Mouse (Mus musculus) embryonic facial prominence, embryonic 10.5 days (tissue): ENCODE measurements around the gene Kirrel3. TPM values are rescaled to one million over a fixed set of nuclear protein-coding genes. Genes with fewer than 3 reads are reported as not detected.
A peak's percentile ranks its signal among the peaks of the same experiment; 100 is the strongest.

Experiments
- DNase-seq: peaks from one replicate; pipeline ENCODE4 v3.0.0-alpha.2; 2017; ENCODE audit warnings: low spot score
- H3K27ac ChIP-seq: fragments of 300-500 bp; sonication (generic); replicated peaks from 2 replicates; pipeline ENCODE4 v1.5.1; 2016; ENCODE audit warnings: mild to moderate bottlenecking
- H3K27me3 ChIP-seq: fragments of 300-500 bp; sonication (generic); replicated peaks from 2 replicates; pipeline ENCODE4 v1.6.1; 2016; ENCODE audit warnings: low read depth, mild to moderate bottlenecking; ENCODE audit not compliant: poor library complexity, severe bottlenecking
- H3K36me3 ChIP-seq: fragments of 300-500 bp; sonication (generic); replicated peaks from 2 replicates; pipeline ENCODE4 v1.6.1; 2016; ENCODE audit warnings: mild to moderate bottlenecking, moderate library complexity
- H3K4me1 ChIP-seq: fragments of 300-500 bp; sonication (generic); 2 replicates; pipeline ENCODE4 v1.6.1; 2016
- H3K4me3 ChIP-seq: fragments of 300-500 bp; sonication (generic); 2 replicates; pipeline ENCODE4 v1.5.1; 2016; ENCODE audit warnings: mild to moderate bottlenecking, moderate library complexity
- H3K9me3 ChIP-seq: fragments of 300-500 bp; sonication (generic); 2 replicates; pipeline ENCODE4 v1.6.1; 2016; ENCODE audit warnings: mild to moderate bottlenecking
- WGBS: fragments of 180-500 bp; shearing (Covaris S2); methylation state at CpG from one replicate; pipeline ENCODE4 v1.1.7; 2016; 5-methylcytosine and 5-hydroxymethylcytosine counted together
- polyA plus RNA-seq: library from polyadenylated mRNA; unstranded; fragments of >200 nt; fragmentation: Nextera tagmentation; extraction: Ambion mirVana; gene quantifications from 2 replicates; pipeline ENCODE4 v1.2.1, GENCODE M21; 2016

Kirrel3 gene
- polyA plus RNA-seq, 1 experiment from 2014 or later = 2.3 TPM

DNA sequence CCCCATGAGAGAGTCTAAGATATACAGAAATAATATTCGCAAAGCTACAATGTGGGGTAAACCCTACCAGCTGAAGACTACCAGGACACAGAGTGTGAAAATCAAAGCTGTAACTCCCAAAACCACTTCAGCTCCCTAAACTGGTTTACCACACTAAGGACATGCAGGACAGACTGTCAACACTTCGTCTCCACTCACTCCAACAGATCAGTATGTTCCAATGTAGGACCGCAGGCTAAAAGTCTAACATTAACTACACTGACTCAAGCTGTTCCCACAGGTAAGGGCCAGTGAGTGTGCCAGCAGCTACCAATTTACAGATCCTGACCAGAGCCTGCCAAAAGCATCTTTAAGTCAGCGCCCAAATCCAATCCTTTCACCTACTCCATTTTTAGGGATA lies 566.0 kb downstream of the Kirrel3 start:
- peak; percentile 6 for DNase-seq

DNA sequence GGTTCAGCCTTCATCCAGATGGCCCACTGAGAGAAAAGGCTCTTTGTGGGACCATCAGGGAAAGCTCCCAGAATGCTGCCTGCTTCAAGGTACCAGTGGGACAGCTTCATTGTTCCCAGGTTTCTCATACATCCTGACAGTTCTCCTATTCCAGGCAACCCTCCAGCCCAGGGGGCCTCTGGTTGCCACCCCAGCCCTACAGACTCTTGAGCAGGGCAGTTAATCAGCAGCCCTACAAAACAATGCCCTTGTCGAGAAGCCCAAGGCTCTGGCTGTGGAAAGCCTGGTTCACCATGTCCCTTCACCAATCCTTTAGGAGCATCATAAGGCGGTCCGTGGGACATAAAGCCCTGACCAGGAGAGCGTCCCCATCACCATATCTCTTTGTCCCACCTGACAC lies 567.0 kb downstream of the Kirrel3 start:
- H3K36me3 ChIP-seq = peaks cover 58% of the 10 kb centered on the region
- H3K9me3 ChIP-seq = no peaks in the 10 kb centered on the region
- no peak overlapping the region for H3K27ac ChIP-seq
- no peak for DNase-seq
- no peak overlapping the region for H3K4me3 ChIP-seq
- H3K27me3 ChIP-seq = no peaks in the 10 kb centered on the region
- WGBS = 93% methylated on average over 4 of the region's 4 CpGs
- H3K4me1 ChIP-seq = no peaks in the 10 kb centered on the region

More for the DNA sequence above, 566.0 kb downstream of the Kirrel3 start:
- Histone ChIP-seq H3K9me3 (no peaks in the 10 kb centered on the region), H3K27ac (no peak overlapping the region), H3K27me3 (no peaks in the 10 kb centered on the region), H3K36me3 (peaks cover 68% of the 10 kb centered on the region), H3K4me3 (no peak overlapping the region), H3K4me1 (no peaks in the 10 kb centered on the region)
- 90% methylated on average over 4 of the region's 4 CpGs for WGBS

DNA sequence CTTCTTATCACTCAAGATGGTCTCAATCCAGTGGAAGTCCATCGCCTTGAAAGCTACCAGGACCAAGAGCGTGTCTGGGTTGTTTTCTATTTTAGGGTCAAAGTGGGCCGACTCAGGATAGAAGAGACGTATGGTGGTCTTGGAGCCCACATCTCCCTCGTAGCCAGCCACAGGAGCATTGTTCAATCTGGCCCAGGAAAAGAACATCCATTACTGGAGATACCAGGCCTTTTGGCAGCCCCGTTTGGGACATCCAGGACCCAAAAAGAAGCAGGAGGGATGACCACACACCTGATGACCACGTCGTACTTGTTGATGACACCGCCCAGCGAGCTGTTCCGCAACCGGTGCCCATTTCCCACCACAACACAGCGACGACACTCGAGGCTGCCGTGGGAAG lies 567.4 kb downstream of the Kirrel3 start:
- H3K9me3 ChIP-seq = no peaks in the 10 kb centered on the region
- DNase-seq = peak; percentile 5

DNA sequence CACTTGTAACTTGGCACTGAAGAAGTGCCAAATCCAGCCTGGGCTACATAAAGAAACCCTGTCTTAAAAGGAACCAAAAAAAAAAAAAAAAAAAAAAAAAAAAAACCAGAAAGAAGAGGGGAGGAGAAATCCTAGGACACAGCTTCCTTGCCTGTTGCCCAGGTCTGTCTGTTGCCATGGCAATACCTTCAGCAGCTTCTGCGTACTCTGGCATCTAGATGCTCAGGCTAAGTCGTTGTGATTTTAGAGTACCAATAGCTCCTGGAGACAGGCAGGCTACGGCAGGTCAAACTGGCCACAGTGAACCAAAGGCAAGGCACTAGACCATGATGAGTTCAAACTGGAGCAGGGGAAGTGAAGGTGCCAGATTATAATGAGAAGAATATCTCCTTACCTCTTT lies 568.0 kb downstream of the Kirrel3 start:
- Histone ChIP-seq H3K36me3 (peaks cover 52% of the 10 kb centered on the region), H3K27ac (no peak overlapping the region), H3K4me3 (no peak overlapping the region), H3K4me1 (no peaks in the 10 kb centered on the region), H3K27me3 (no peaks in the 10 kb centered on the region), H3K9me3 (no peaks in the 10 kb centered on the region)
- WGBS = 87% methylated on average over 3 of the region's 3 CpGs
- peak; percentile 5 for DNase-seq

More for the DNA sequence above, 567.4 kb downstream of the Kirrel3 start:
- Histone ChIP-seq H3K36me3 (peaks cover 54% of the 10 kb centered on the region), H3K27ac (no peak overlapping the region), H3K4me1 (no peaks in the 10 kb centered on the region), H3K27me3 (no peaks in the 10 kb centered on the region), H3K4me3 (no peak overlapping the region)
- 93% methylated on average over 16 of the region's 16 CpGs for WGBS

DNA sequence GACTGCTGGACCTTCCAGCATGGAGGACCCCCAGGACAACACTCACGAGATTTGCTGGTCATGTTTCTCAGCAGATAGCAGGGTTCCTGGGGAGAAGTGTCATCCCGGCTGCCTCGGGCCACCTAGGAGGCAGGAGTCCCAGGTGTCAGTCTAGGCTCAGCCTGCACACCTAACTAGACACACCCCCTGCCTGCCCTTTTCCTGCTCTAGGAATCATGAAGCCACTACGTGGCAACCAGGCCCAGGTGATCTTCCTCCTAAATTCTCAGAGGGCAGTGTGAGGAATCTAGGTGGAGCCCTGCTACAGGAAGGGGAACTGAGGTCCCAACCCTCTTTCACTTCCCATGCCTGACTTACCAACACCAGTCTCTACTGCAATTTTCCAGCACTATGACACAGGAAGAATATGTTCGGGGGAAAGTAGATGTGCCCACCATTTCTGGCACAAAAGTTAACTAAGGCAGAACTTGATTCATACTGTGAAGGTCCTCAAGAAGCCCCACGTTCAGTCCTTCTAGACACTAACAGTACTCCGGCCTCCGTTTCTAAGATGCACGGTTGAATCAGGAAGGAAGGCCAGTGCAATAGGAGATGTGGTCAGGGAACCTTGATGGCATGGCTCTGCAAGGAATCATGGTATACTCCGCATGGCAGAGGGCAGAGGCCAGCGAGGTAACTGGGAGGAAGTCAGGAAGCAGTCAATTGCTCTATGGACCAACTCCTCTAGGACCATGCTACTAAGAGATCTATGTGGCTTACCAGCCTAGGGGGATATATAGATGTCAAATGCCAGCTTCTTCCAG lies 570.0 kb downstream of the Kirrel3 start:
- no peak for DNase-seq
- Histone ChIP-seq H3K4me1 (no peaks in the 10 kb centered on the region), H3K4me3 (no peak overlapping the region), H3K9me3 (no peaks in the 10 kb centered on the region), H3K36me3 (peaks cover 38% of the 10 kb centered on the region), H3K27me3 (no peaks in the 10 kb centered on the region), H3K27ac (no peak overlapping the region)
- WGBS = 89% methylated on average over 11 of the region's 11 CpGs

DNA sequence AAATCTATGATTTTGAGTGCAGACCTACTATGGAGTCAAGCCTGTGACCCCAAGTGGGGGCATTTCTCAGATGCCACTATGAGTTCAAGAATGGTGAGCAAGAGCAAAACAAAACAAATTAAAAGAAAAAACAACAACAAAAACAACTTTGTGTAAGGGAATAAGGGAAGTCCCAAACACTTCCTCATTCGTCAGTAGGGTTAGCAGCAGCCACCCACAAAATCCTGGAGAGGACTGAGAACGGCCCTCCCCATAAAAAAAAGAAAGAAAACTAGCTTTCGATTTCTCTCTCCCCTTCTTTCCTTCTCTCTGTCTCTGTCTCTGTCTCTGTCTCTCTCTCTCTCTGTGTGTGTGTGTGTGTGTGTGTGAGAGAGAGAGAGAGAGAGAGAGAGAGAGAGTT lies 570.9 kb downstream of the Kirrel3 start:
- 88% methylated on average over 3 of the region's 3 CpGs for WGBS
- no peak overlapping the region for H3K27ac ChIP-seq
- H3K36me3 ChIP-seq = peaks cover 30% of the 10 kb centered on the region
- no peaks in the 10 kb centered on the region for H3K4me1 ChIP-seq
- DNase-seq = no peak
- no peaks in the 10 kb centered on the region for H3K27me3 ChIP-seq
- H3K9me3 ChIP-seq = no peaks in the 10 kb centered on the region
- H3K4me3 ChIP-seq = no peak overlapping the region

DNA sequence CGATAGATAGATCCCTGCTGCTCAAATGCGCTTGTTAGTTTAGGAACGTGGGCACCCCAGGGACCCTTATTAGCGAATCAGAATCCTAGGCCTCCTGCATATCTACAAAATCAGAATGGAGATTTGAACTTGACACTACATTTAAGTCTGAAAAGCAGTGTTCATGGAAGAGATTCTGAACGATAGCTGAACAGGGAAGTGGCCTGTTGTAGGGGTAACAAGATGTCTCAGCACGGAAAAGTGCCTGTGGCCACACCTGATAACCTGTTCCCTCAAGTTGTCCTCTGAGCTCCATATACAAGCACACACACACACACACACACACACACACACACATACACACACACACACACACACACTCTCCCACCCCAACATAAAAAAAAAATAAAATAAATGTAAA lies 571.9 kb downstream of the Kirrel3 start:
- no peak for DNase-seq
- H3K9me3 ChIP-seq = no peaks in the 10 kb centered on the region
- H3K27me3 ChIP-seq = no peaks in the 10 kb centered on the region
- peaks cover 20% of the 10 kb centered on the region for H3K36me3 ChIP-seq
- WGBS = 85% methylated on average over 6 of the region's 6 CpGs
- no peaks in the 10 kb centered on the region for H3K4me1 ChIP-seq
- no peak overlapping the region for H3K4me3 ChIP-seq
- H3K27ac ChIP-seq = no peak overlapping the region

DNA sequence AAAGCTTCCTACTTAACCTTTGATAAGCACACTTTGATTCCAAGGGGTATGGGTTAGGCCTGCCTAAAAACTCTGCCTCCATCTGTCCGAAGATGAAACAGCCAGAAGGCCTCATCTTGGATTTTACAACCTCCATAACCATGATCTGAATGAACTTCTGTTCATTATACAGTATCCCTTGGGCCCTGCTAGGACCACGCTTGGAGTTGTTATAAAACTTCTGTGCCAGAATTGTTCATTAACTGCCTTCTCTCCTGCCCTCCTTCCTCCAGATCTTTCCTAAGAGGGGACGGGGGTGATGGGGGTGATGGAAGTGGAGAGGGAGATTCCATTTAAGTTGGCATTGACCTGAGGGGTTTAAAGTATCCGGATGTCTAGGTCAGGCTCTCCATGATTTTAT lies 572.5 kb downstream of the Kirrel3 start:
- H3K27me3 ChIP-seq = no peaks in the 10 kb centered on the region
- H3K4me3 ChIP-seq = no peak overlapping the region
- no peak overlapping the region for H3K27ac ChIP-seq
- no peaks in the 10 kb centered on the region for H3K9me3 ChIP-seq
- DNase-seq = no peak
- 92% methylated on average over 4 of the region's 4 CpGs for WGBS
- peaks cover 14% of the 10 kb centered on the region for H3K36me3 ChIP-seq
- H3K4me1 ChIP-seq = no peaks in the 10 kb centered on the region

DNA sequence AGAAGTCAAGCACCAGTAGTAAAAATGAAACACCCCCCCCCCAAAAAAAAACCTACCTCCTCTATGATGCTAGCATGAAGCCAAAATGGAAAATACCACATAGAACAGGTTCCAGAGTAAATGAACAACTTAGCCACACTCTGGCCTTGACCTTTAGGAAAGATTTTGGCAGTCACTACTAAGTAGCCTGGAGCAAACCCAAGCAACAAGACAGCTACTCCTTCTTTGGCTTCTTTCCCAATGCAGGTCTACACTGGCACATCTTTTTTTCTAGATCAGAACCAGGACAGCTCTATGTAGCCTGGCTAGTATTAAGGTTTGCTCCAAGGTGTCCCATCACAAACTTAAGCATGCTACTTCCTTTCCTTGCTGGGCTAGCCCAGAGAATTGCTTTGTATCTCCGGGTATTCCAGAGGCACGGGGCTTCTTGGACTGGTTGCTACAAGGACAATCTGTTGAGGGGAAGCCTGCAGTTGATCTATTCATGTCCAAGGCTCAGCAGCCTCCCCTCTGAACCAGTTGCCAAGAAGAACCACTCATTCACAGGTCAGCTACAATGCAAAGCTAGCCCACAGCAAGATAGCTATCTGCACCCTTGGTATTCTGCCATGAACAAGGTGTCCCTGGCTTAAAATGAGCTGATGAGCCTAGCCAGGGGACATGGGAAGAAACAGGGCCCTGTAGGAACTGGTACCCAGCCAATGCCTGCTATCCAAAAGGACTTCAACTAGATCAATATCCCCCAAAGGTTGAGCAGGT lies 573.1 kb downstream of the Kirrel3 start:
- no peak overlapping the region for H3K27ac ChIP-seq
- 91% methylated on average over 2 of the region's 2 CpGs for WGBS
- H3K4me1 ChIP-seq = no peaks in the 10 kb centered on the region
- peak; percentile 5 for DNase-seq
- H3K9me3 ChIP-seq = no peaks in the 10 kb centered on the region
- peaks cover 11% of the 10 kb centered on the region for H3K36me3 ChIP-seq
- no peaks in the 10 kb centered on the region for H3K27me3 ChIP-seq
- no peak overlapping the region for H3K4me3 ChIP-seq

DNA sequence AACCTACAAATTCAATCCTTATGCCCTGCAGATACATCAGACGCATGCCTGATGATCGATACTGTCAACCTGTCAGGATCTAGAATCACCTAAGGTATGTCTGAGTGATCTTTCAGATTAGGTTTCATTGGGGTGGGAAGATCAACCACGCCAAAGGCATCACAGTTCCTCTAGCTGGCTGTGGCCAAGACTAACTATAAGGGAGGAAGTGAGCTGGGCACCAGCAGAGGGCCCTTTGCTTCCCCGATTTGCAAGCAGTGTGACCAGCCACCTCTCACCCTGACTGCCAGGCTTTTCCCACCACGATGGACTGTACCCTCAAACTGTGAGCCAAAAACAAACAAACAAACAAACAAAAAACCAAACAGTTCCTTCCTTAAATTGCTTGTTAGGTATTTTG lies 574.2 kb downstream of the Kirrel3 start:
- H3K4me3 ChIP-seq = no peak overlapping the region
- H3K4me1 ChIP-seq = no peaks in the 10 kb centered on the region
- peaks cover 5% of the 10 kb centered on the region; the same call in 1 of the 2 replicates for H3K36me3 ChIP-seq
- no peak for DNase-seq
- no peaks in the 10 kb centered on the region for H3K9me3 ChIP-seq
- WGBS = 89% methylated on average over 5 of the region's 5 CpGs
- no peak overlapping the region for H3K27ac ChIP-seq
- H3K27me3 ChIP-seq = no peaks in the 10 kb centered on the region

DNA sequence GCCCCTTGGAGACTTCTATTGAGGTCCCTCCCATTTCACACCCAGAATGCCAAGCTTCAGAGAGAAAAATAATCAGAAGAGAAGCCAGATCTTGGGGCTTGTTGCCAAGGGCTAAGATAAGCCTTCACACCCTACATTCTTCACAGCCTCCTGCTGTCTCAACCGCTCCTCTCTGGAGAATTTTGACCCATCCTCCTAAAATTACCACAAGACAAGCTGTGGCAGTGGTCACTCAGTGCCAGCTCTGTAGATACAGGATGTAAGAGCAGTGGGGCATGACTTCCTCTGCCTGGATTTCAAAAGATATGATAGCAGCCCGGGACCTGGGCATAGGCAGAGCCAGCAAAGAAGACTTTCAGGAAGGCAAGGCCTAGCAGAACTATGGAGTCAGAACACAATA lies 575.8 kb downstream of the Kirrel3 start:
- 83% methylated on average over 2 of the region's 2 CpGs for WGBS
- Histone ChIP-seq H3K36me3 (no peaks in the 10 kb centered on the region), H3K4me1 (no peaks in the 10 kb centered on the region), H3K9me3 (no peaks in the 10 kb centered on the region), H3K27ac (no peak overlapping the region), H3K27me3 (no peaks in the 10 kb centered on the region), H3K4me3 (no peak overlapping the region)
- no peak for DNase-seq
